Mouse (Mus musculus): ENCODE data around the gene Inhbc.
"Not testable (repeated sequence)": the region's sequence is repeated elsewhere in the genome, so short reads cannot be mapped to it uniquely, and the experiment has no call there.

Inhbc gene

DNA sequence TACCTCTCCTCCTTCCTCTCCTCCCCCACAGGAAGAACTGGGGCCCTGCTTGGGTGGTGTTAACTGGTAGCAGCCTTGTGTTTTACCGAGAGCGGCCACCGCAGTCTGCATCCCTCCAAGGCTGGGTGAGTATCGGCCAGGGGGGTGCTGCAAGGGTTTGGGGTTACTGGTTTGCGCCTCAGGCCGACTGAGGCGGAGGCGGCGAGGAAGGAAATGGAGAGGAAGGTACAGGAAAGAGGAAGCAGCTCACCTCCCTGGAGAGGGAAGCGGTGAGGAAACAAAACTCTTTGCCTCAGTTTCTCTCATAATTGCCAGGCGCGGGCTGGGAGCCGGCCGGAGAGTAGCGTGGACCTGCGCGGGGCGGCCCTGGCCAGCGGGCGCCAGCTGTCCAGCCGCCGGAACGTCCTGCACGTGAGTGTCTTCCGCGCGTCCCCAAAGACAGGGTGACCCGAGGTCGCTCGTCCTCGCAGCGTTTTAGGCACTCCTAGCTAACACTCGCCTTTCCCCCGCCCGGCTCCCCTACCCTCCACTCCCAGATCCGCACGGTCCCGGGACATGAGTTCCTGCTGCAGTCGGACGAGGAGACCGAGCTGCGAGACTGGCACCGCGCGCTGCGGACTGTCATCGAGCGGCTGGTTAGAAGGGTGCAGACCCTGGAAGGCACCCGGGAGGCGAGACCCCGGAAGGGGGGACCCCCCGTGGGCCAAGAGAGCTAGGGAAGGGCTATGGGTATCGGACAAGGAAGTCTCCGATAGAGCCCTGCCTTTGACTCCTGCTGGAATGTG, 44.0 kb downstream of the Inhbc start:
- peak in 1 of 2 experiments; percentile 49 for DNase-seq (ENCODE audit: low spot score in 2 of 2)

DNA sequence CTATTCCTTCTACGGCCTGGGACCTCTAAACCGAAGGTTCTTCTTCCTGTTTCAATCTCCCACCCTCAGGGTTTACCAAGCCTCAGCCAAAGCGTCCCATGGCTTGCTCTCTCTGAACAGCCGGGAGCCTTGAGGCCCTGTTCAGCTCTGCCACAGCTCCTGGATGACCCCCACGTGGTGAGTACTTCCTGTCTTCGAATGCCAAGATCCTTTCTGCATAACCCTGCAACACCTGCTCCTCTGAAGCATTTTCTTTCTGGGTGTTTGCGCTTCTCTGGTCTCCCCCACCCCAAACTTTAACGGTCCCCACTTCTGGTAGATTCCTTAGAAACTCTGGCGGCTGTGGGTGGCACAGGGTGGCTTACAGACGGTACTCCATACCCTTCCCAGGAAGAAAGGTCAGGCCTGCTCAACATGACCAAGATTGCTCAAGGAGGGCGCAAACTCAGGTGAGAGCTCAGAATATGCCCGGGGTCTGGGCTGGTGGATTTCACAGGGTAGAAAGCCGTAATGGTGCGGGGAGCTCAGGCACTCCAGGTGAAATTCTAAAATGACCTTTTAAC, 44.7 kb downstream of the Inhbc start:
- DNase-seq (ENCODE audit: low spot score in 2 of 2) = no peak

DNA sequence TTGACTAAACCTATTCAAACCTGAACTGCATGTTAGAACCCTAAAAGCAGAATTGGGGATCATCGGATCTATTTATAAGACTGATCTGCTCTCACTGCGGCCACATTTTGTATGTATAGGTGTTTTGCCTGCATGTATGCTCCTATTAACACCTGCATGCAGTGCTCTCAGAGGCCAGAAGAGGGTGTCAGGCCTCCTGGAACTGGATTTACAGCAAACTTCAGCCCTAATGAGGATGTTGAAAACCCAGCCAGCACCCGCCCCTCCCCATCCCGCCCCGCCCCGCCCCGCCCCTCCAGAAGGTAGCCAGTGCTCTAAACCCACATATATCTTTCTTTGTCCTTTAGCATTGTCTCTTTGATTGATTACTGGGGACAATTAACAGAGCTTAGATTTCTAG, 45.7 kb downstream of the Inhbc start:
- DNase-seq (ENCODE audit: low spot score in 2 of 2) = peak; percentile 80 to 85

DNA sequence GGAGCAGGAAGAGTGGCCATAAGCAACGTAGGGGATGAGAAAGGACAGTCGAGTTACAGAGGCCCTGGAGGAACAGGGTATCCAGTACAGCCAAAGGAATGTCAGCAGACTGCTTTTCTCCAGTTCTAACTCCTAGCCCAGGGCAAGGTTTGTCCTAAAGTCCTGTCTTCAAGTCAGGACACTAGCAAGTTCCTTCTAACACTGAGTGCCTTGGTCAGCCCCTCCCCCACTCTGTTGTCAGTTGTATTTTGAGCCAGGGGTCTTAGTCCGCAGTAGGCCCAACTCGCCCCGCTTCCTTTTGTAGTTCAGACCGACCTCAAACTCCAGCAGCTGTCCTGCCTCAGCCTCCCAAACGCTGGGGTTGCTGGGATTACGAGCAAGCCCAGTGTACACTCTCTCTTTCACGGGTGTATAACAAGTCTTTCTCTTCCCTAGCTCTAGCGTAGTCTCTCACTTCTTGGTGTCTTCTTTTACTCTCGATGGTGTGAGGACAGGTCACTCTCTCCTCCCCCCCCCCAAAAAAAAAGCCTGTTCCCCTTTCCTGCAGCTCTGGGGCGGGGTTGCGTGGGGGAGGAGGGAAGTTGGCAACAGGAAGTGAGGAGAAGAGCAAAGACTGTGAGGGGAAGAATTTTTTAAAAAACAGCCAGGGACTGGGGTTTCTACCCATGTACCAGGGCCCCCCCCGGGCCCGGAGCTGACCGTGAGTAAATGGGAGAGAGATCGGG, 46.9 kb downstream of the Inhbc start:
- peak in 1 of 2 experiments; percentile 61 for DNase-seq (ENCODE audit: low spot score in 2 of 2)

DNA sequence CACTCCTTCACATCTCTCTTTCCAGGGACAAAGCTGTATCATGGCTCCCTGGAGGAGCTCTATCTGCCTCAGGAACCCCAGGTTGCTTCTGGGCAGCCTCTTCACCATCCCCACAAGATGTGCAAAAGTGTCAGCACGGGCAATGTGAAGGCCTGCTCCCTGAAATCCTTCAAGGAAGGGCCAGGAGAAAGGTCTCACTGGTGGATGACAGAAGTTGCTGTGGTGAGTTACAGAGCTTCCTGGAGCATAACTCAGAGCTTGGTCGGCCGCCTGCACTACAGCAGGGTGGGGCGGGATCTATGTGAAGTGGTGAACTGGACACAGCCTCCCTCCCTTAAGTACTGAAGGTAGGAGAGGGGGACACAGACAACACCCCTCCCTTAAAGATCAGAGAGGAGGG, 47.6 kb downstream of the Inhbc start:
- no peak for DNase-seq (ENCODE audit: low spot score in 2 of 2)

DNA sequence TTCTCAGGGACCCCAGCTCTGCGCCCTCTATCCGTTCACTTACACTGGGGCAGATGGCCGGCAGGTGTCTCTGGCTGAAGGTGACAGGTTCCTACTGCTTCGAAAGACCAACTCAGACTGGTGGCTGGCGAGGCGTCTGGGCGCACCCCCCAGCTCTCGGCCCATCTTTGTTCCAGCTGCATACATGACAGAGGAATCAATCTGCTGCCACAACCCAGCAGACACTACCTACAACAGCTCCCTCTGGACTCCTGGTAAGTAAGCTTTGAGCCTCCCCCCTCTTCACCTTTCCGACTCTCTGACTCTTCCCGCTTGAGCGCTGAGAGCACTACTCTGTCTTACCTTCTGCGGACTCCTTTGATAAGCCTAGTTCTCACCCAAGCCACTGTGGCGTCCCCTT, 48.1 kb downstream of the Inhbc start:
- DNase-seq (ENCODE audit: low spot score in 2 of 2) = no peak

DNA sequence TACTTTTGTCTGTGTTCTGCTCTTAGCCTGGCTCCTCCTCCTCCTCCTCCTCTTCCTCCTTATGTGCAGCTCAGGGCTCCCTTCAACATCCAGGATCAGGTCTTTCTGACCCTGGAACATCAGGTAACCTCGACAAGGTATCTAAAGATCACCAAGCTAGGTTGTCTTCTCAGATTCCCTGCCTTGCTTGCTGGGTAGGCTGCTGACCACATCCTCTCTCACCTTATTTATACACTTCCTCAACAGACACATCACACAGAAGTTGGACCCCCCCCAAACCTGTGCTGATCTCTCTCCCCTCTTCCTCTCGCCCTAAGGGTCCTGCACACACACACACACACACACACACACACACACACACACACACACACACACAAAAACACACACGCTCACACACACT, 48.6 kb downstream of the Inhbc start, which contains the start of gene Arhgap9:
Gene Arhgap9, plus strand, starts transcription at position 344 of the 400 bp plus-strand sequence.
- DNase-seq (ENCODE audit: low spot score in 2 of 2) = no peak

DNA sequence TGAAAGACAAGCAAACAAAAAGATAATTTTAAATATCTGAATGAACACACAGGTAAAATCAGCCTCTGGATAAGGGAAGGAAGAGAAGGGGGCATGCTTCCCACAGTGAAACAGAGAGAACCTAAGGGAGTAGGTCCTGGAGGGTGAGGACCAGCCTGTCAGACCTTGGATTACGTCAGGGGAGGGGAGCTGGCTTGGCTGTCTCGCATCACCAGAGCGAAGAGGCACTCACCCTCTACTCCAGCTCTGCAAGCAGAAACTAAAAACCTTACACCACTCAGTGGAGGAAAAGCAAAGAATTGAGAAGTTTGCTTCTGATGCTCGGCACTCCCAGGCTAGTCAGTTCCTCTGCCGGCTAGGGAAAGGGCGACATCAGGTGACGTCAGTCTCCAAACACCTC, 50.3 kb downstream of the Inhbc start:
- no peak for DNase-seq (ENCODE audit: low spot score in 2 of 2)

DNA sequence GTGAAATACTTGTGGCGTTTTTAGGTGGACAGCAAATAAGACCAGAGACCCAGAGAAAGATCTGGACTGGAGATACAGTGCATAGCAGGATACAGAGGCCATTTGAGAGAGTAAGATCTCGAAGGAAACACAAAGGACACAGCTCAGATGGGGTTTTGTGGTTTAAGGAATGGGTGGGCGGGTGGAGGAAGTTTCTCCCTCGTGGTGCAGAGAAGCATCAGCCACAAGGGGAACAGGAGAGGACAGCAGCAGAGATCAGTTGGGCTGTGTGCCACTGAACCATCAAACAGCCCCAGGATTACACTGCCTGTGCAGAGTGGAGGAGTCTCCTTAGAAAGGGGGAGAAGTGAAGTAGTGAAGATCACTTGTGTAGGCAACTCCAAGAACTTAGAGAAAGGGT, 52.2 kb downstream of the Inhbc start:
- no peak for DNase-seq (ENCODE audit: low spot score in 2 of 2)

DNA sequence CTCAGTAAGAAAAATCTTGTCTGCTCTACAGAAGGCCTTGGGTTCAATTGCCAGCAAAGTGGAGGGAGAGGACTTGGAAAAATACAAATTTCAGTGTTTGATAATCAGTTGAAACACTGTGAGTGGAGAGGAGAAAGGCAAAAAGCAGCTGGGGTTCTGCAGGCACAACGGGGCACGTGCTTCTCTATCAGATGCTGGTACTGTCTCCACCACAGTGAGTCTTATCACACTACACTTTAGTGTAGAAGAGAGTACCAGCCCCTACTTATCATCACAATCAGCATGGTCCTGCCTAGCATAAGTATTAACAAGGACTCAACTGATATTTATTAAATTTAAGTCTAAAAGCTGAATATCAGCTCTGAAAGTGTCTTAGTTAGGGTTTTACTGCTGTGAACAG, 53.0 kb downstream of the Inhbc start:
- DNase-seq (ENCODE audit: low spot score in 2 of 2) = no peak

DNA sequence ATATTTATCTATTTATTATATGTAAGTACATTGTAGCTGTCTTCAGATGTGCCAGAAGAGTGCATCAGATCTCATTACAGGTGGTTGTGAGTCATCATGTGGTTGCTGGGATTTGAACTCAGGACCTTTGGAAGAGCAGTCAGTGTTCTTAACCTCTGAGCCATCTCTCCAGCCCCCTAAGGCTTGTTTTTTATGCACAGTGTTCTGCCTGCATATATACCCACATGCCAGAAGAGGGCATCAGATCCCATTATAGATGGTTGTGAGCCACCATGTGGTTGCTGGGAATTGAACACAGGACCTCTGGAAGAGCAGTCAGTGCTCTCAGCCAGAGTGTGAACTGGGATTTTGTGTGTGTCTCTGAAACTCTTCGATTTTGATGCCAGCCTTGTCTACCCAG, 55.3 kb downstream of the Inhbc start:
- DNase-seq (ENCODE audit: low spot score in 2 of 2) = not testable (repeated sequence)

DNA sequence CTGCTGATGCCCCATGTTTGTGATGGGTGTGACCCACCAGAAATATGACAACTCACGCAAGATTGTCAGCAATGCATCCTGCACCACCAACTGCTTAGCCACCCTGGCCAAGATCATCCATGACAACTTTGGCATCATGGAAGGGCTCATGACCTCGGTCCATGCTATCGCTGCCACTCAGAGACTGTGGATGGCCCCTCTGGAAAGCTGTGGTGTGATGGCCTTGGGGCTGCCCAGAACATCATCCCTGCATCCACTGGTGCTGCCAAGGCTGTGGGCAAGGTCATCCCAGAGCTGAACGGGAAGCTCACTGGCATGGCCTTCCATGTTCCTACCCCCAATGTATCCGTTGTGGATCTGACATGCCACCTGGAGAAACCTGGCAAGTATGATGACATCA, 56.7 kb downstream of the Inhbc start:
- not testable (repeated sequence) for DNase-seq (ENCODE audit: low spot score in 2 of 2)

DNA sequence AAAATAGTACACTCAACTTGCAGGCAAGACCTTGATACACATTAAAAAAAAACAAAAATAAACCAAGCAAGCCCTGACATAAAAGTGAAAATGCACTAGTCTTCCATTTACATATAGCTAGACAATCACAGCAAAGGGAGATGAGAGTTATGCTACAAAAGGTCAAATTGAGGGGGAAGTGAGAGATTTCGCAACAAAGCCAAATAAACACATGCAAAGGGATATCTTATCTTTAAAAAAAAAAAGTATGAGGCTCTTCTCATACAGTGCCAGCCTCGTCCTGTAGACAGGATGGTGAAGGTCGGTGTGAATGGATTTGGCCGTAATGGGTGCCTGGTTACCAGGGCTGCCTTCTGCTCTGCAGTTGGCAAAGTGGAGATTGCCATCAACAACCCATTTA, 57.4 kb downstream of the Inhbc start:
- DNase-seq (ENCODE audit: low spot score in 2 of 2) = no peak

DNA sequence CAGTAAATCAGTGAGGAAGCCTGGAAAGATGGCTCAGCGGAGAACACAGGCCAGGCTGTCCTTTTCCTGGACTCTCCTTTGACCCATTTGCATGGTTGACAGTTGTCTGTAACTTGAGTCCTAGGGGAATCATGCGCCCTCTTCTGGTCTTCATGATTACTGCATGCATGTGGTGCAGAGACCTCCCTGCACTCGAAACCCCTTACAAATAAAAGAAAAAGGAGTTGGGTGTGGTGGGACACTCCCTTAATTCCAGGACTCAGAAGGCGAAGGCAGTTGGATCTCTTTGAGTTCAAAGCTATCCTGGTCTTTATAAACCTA, 57.9 kb downstream of the Inhbc start:
- DNase-seq (ENCODE audit: low spot score in 2 of 2) = peak; percentile 83 to 92

DNA sequence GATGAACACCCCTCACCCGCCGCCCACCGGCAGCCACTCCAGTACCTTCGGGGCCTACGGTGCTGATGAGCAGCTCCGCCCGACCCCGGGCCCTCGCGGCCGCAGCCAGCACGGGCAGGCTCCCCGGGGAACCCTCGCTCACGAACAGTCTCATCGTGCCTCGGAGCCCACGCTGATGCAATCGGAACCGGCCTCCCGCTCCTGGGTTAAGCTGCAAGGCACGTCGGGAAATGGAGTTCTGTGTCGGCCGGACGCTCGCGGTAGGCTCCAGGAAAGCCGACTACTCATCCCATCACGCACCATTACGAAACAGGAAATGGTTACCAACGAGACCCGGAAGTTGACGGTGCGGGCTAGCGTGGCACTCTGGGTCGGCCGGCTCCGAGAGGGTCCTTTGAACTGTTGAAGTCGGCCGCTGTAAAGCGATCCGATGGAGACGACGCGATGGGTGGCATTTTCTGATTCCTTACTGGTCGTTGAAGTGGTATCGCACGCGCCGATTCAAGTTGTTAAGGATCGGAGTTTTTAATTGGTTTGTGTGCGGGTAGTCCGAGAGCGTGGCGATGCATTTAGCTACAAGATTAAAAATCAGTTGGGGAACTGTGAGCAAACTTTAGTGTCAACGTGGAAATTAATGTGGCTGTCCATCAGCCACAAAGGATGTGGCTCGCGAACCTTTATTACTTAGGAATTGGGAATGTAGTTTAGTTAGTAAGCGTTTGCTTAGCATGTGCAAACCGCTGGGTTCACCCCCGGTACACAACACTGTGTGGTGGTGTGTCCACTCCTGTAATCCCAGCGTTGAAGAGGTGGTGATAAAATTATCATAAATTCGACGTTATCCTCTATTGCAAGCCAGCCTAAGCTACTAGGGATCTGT, 58.5 kb downstream of the Inhbc start, which contains the start of gene Mars:
Gene Mars, minus strand, starts transcription at position 311 of the 880 bp plus-strand sequence.
- DNase-seq (ENCODE audit: low spot score in 2 of 2) = peak; percentile 93

DNA sequence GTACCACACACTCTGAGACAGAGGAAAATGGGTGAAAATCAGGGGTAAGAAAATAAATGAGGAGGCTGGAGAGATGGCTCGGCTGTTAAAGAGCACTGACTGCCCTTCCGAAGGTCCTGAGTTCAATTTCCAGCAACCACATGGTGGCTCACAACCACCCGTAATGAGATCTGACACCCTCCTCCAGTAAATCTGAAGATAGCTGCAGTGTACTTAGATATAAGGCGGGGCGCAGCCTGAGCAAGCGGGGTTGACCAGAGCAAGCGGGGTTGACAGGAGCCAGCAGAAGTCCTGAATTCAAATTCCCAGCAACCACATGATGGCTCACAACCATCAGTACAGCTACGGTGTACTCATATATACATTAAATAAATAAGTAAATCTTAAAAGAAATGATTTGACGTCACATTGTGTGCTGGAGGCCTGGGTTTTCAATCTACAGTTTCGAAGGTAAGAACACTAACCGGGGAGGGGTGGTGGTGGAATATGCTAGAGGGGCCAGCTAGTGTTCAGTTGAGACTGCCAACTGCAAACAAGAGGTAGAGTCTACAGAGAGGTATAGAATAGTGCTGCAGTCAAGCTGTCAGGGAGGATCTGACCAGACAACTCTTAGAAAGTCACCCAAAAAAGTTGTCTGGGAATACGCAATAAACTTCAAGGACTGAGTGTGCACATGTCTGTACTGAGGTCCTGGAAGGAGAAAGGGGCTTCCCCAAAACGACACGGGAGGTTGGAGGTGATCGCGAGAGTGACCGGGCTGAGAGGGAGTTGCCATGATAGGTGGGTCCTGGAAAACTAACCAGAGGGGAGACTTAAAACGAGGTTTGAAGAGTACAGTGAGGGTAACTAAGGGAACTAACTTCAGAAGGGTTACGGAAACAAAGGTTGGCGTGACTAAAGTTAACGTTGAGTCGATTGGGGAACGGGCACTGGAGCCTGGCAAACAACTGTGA, 59.4 kb downstream of the Inhbc start:
- DNase-seq (ENCODE audit: low spot score in 2 of 2) = peak in 1 of 2 experiments; percentile 67

DNA sequence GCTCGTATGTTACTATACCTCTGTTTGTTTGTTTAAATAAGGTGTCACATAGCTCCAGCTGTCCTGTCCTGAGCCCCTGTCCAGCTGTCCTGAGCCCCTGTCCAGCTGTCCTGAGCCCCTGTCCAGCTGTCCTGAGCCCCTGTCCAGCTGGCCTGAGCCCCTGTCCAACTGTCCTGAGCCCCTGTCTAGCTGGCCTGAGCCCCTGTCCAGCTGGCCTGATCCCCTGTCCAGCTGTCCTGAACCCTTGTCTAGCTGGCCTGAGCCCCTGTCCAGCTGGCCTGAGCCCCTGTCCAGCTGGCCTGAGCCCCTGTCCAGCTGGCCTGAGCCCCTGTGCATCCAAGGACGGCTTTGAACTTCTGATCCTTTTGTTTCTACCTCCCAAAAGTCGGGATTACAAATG, 61.1 kb downstream of the Inhbc start:
- not testable (repeated sequence) for DNase-seq (ENCODE audit: low spot score in 2 of 2)
